Mouse (Mus musculus) embryonic facial prominence, embryonic 14.5 days (tissue): ENCODE data around the gene Stac2. TPM values are rescaled to one million over a fixed set of nuclear protein-coding genes. Genes with fewer than 3 reads are reported as not detected.

ENCODE experiments used
- ATAC-seq: fragments of 200-750 bp; cut with Nextera tagmentation; 2 replicates; pipeline ENCODE4 v1.8.0; 2017; ENCODE audit warnings: low read depth, moderate number of reproducible peaks, moderate TSS enrichment
- DNase-seq: peaks from one replicate; pipeline ENCODE4 v3.0.0-alpha.2; 2015; ENCODE audit warnings: low spot score
- H3K27ac ChIP-seq: fragments of 300-500 bp; sonication (generic); replicated peaks from 2 replicates; pipeline ENCODE4 v1.5.1; 2014; ENCODE audit warnings: low read depth, mild to moderate bottlenecking, low read length, moderate library complexity
- H3K27me3 ChIP-seq: fragments of 300-500 bp; sonication (generic); replicated peaks from 2 replicates; pipeline ENCODE4 v1.6.1; 2014; ENCODE audit warnings: low read length; ENCODE audit not compliant: control insufficient read depth, insufficient read depth
- H3K36me3 ChIP-seq: fragments of 300-500 bp; sonication (generic); 2 replicates; pipeline ENCODE4 v1.6.1; 2014; ENCODE audit warnings: low read length, mixed read lengths; ENCODE audit not compliant: control insufficient read depth, insufficient read depth
- H3K4me1 ChIP-seq: fragments of 300-500 bp; sonication (generic); 2 replicates; pipeline ENCODE4 v1.6.1; 2014; ENCODE audit warnings: antibody characterized with exemption, low read length; ENCODE audit not compliant: control insufficient read depth, insufficient read depth
- H3K4me2 ChIP-seq: fragments of 300-500 bp; sonication (generic); 2 replicates; pipeline ENCODE4 v1.6.1; 2014; ENCODE audit warnings: low read depth, mild to moderate bottlenecking, low read length, moderate library complexity, mixed read lengths
- H3K4me3 ChIP-seq: fragments of 300-500 bp; sonication (generic); 2 replicates; pipeline ENCODE4 v1.5.1; 2014; ENCODE audit warnings: low read depth, mild to moderate bottlenecking, low read length
- H3K9ac ChIP-seq: fragments of 300-500 bp; sonication (generic); 2 replicates; pipeline ENCODE4 v1.6.1; 2014; ENCODE audit warnings: low read depth, mild to moderate bottlenecking, low read length, moderate library complexity, mixed read lengths
- H3K9me3 ChIP-seq: fragments of 300-500 bp; sonication (generic); 2 replicates; pipeline ENCODE4 v1.6.1; 2016; ENCODE audit warnings: low read length; ENCODE audit not compliant: control insufficient read depth
- WGBS: fragments of 180-500 bp; shearing (Covaris S2); extraction: QIAGEN DNeasy Blood & Tissue Kit; methylation state at CpG from one replicate; pipeline ENCODE4 v1.1.7; 2014; 5-methylcytosine and 5-hydroxymethylcytosine counted together
- polyA plus RNA-seq: library from polyadenylated mRNA; unstranded; fragments of >200 nt; fragmentation: Nextera tagmentation; extraction: Ambion mirVana; gene quantifications from 2 replicates; pipeline ENCODE4 v1.2.1, GENCODE M21; 2014

The Stac2 gene
- polyA plus RNA-seq, 1 experiment from 2014 or later = 0.54 TPM

DNA sequence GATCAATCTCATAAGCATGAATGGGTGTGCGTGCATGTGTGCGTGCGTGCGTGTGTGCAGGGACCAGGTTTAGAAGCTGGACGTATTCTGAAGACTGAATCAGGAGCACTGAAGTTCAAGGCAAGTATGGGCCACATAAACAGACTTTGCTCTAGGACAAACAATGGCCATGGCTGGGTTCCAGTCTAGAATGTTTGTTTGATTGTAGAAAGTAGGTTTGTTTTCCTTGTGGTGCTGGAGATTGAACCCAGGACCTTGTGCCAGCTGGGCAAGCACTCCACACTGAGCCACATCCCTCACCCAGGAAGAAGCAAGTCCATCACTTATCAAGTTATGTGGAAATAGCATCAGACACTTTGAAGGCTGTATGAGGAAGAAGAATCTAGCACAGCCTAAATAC, 37.1 kb downstream of the Stac2 start:
- H3K27me3 ChIP-seq = no peaks in the 10 kb centered on the region
- peaks cover 58% of the 10 kb centered on the region for H3K36me3 ChIP-seq
- H3K9me3 ChIP-seq = no peaks in the 10 kb centered on the region
- no peak overlapping the region for H3K4me3 ChIP-seq
- H3K4me2 ChIP-seq = no peak overlapping the region
- WGBS = 86% methylated on average over 5 of the region's 5 CpGs
- ATAC-seq (no peak), DNase-seq (no peak)
- H3K27ac ChIP-seq = no peak overlapping the region
- H3K4me1 ChIP-seq = peaks cover 18% of the 10 kb centered on the region
- H3K9ac ChIP-seq = no peak overlapping the region

DNA sequence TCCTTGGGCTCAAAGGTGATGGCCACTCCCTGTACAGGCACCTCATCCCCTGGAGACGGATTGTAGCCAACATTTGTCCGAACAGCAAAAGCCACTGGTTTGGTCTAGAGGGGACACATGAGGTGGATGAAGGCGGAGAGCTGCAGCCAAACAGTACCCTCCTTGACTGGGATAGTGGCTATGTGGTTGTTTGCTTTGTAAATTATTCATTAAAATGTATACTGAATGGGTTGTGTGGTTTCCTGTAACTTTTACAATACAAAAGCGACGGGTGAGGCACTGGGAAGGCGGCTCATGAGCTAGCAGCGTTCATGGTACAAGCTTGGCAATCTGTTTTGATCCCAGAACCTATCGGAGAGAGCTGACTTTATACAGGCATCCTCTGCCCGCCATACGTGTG, 40.4 kb downstream of the Stac2 start:
- ATAC-seq = no peak
- H3K36me3 ChIP-seq = peaks cover 82% of the 10 kb centered on the region
- no peak for DNase-seq
- no peak overlapping the region for H3K4me2 ChIP-seq
- no peaks in the 10 kb centered on the region for H3K4me1 ChIP-seq
- 82% methylated on average over 10 of the region's 10 CpGs for WGBS
- no peak overlapping the region for H3K4me3 ChIP-seq
- no peak overlapping the region for H3K27ac ChIP-seq
- no peaks in the 10 kb centered on the region for H3K9me3 ChIP-seq
- no peak overlapping the region for H3K9ac ChIP-seq
- no peaks in the 10 kb centered on the region for H3K27me3 ChIP-seq

DNA sequence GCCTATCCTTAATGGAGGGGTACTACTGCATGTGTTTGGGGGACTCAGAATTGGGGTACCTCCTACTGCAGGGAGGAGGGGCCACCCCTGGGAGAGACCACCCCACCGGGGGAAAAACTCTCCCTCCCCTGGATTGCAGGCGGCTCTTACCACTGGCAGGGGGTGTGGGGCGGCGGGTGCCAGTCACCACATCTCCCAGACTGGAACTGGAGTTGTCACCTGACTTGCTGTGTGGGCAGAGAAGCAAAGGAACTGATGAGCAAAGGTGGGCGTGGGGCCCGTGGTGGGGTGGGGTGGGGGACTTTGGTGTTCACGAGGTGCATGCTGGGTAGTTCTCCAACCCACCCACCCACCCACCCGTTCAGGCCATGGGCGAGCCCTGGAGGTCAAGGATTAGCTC, 41.5 kb downstream of the Stac2 start:
- Histone ChIP-seq H3K4me2 (no peak overlapping the region), H3K4me1 (no peaks in the 10 kb centered on the region), H3K36me3 (peaks cover 82% of the 10 kb centered on the region), H3K9me3 (no peaks in the 10 kb centered on the region), H3K27me3 (no peaks in the 10 kb centered on the region), H3K4me3 (no peak overlapping the region), H3K9ac (no peak overlapping the region), H3K27ac (no peak overlapping the region)
- ATAC-seq (no peak), DNase-seq (no peak)
- 55% methylated on average over 3 of the region's 9 CpGs for WGBS

DNA sequence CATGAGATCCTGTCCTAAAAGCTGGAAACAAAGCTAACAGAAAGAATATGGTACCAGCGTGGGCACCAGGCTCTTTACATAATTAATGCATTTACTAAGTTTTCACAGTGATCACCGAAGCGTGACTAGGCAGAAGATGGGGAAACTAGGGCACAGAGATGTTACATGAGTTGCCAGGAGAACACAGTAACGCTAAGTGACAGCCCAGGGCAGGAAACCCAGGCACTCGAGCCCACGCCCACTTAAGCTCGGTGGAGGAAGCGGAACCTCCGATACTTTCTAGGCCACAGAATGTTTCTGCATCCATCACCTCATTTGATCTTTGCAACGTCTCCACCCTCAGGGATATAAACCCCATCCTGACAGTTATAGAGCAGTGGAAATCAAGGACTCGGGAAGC, 45.2 kb downstream of the Stac2 start:
- WGBS = 79% methylated on average over 11 of the region's 11 CpGs
- Histone ChIP-seq H3K9me3 (no peaks in the 10 kb centered on the region), H3K27me3 (no peaks in the 10 kb centered on the region)

DNA sequence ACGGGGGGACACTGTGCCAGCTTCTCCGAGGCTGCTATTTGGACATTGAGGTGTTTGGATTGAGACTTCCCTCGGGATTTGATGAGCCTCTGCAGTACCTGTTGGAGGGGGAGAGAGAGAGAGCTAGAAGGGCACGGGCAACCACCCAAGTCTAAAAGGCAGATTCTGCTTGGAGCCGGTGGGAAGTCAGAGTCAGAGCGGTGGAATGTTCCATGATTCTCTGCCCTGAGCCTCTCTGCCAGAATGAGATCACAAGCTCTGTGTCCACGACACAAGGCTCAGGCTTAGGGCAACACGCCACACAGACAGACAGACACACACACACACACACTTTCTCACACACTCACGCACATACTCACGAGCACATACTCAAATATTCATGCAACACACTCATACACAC, 47.6 kb downstream of the Stac2 start:
- ATAC-seq (no peak), DNase-seq (no peak)
- no peaks in the 10 kb centered on the region for H3K27me3 ChIP-seq
- WGBS = 82% methylated on average over 10 of the region's 10 CpGs
- H3K27ac ChIP-seq = no peak overlapping the region
- peaks cover 72% of the 10 kb centered on the region for H3K36me3 ChIP-seq
- no peaks in the 10 kb centered on the region for H3K9me3 ChIP-seq
- H3K4me2 ChIP-seq = no peak overlapping the region
- H3K9ac ChIP-seq = no peak overlapping the region
- no peak overlapping the region for H3K4me3 ChIP-seq
- H3K4me1 ChIP-seq = 0 out of 2 replicates have a peak, but pooled peaks cover 7% of the 10 kb centered on the region

More for the DNA sequence above, 45.2 kb downstream of the Stac2 start:
- H3K4me3 ChIP-seq = no peak overlapping the region
- no peak for ATAC-seq
- no peak overlapping the region for H3K4me2 ChIP-seq
- peaks cover 80% of the 10 kb centered on the region for H3K36me3 ChIP-seq
- H3K9ac ChIP-seq = no peak overlapping the region
- no peak for DNase-seq
- H3K4me1 ChIP-seq = 0 out of 2 replicates have a peak, but pooled peaks cover 3% of the 10 kb centered on the region
- H3K27ac ChIP-seq = no peak overlapping the region

DNA sequence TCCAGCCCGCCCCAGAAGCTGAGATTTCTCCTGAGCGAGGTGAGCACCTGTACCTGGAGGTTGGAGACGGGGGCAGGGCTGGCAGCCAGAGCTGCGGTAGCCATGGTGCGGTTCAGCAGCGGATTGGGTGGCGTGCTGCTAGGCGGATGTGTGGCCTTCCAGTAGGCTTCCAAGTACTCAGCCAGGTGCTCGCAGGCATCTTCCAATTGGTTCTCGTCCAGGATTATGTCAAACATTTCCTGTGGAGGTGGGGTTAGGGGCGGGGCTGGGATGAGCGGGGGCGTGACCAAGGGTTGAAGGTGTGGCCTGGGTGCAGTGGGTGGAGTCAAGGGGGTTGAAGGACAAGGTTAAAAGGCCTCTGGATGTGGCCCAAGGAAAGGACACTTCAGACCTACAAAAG, 48.2 kb downstream of the Stac2 start:
- peaks cover 67% of the 10 kb centered on the region for H3K36me3 ChIP-seq
- H3K4me1 ChIP-seq = 0 out of 2 replicates have a peak, but pooled peaks cover 7% of the 10 kb centered on the region
- WGBS = 43% methylated on average over 13 of the region's 13 CpGs
- no peaks in the 10 kb centered on the region for H3K9me3 ChIP-seq
- no peaks in the 10 kb centered on the region for H3K27me3 ChIP-seq
- DNase-seq (no peak), ATAC-seq (no peak)
- no peak overlapping the region for H3K9ac ChIP-seq
- H3K27ac ChIP-seq = no peak overlapping the region
- no peak overlapping the region for H3K4me2 ChIP-seq
- no peak overlapping the region for H3K4me3 ChIP-seq

DNA sequence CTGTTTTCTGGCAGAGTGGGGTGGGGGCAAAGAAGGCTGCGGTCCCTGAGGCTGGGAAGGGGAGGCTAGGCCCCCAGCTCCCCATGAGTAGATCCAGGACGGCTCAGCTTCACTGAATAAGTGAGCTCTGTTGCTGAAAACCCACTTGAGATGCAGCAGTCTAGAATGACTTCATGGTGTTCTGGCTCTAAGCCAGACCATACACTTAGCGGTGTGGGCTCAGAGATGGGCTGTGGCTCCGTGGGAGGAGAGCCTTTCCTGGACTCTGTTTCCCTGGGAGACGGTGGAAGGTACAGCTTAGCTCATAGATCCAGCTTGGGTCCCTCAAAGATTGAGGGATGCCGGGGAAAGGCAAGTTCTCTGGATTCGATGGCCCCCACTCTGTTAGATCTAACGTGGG, 49.1 kb downstream of the Stac2 start:
- no peak for ATAC-seq
- DNase-seq = peak; percentile 71
- 0 out of 2 replicates have a peak, but pooled peaks cover 7% of the 10 kb centered on the region for H3K4me1 ChIP-seq
- H3K4me2 ChIP-seq = no peak overlapping the region
- peaks cover 58% of the 10 kb centered on the region for H3K36me3 ChIP-seq
- 0 out of 2 replicates have a peak overlapping the region, but pooled peaks have one; percentile 39 for H3K27ac ChIP-seq
- H3K27me3 ChIP-seq = no peaks in the 10 kb centered on the region
- H3K9me3 ChIP-seq = no peaks in the 10 kb centered on the region
- no peak overlapping the region; the same call in 1 of the 2 replicates for H3K9ac ChIP-seq
- WGBS = 64% methylated on average over 8 of the region's 8 CpGs
- H3K4me3 ChIP-seq = no peak overlapping the region

DNA sequence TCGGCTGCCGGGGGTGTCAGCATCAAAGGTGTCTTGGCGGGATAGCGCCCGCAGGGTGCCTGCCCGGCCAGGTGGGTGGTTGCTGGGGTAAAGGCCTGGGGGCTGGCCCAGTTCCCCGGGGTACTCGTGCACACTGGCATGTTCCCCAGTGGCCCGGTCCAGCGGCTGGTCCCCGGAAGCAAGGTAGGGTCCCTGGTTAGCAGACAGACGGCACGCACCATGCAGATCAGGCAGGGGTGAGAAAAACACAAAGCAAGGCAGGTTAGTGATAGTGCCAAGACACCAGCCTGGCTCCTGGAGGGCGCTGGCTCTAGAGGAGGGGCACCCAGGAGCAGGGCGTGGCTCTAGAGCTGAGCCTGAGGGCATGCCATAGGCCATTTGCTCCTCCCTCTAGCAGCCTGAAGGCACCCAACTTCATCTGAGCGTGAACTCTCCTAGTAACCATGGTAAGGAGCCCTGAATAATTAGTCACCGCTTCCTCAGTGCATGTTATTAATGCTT, 50.0 kb downstream of the Stac2 start:
- no peak overlapping the region for H3K4me3 ChIP-seq
- H3K9me3 ChIP-seq = no peaks in the 10 kb centered on the region
- whole genome bisulfite sequencing = 40% methylated on average over 16 of the region's 17 CpGs
- no peaks in the 10 kb centered on the region for H3K27me3 ChIP-seq
- DNase-seq (no peak), ATAC-seq (no peak)
- 0 out of 2 replicates have a peak, but pooled peaks cover 7% of the 10 kb centered on the region for H3K4me1 ChIP-seq
- 0 out of 2 replicates have a peak overlapping the region, but pooled peaks have one; percentile 3 for H3K9ac ChIP-seq
- no peak overlapping the region for H3K4me2 ChIP-seq
- H3K36me3 ChIP-seq = peaks cover 49% of the 10 kb centered on the region
- no peak overlapping the region for H3K27ac ChIP-seq

DNA sequence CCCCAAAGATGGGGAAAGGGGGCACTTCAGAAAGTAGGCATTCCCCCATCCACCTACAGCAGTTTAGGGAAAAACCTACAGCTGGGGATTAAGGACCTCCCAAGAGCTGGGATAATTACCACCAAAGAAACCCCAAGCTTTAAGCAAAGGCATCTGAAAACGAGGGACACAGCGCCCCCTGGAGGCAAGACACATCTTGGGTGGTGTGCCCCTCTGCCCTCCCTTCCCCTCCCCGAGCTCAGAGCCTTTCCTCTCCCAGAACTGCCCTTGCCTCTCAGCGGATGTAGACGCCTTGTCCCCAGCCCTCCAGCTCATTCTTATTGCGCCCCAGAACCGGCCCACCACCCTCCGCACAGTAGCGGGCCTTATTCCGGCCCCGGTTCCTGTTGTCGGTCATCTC, 50.6 kb downstream of the Stac2 start:
- 25% methylated on average over 10 of the region's 12 CpGs for WGBS
- no peaks in the 10 kb centered on the region for H3K9me3 ChIP-seq
- DNase-seq (peak; percentile 77), ATAC-seq (peak; percentile 34; the same call in 1 of the 2 replicates)
- 0 out of 2 replicates have a peak overlapping the region, but pooled peaks have one; percentile 3 for H3K9ac ChIP-seq
- 0 out of 2 replicates have a peak, but pooled peaks cover 7% of the 10 kb centered on the region for H3K4me1 ChIP-seq
- no peak overlapping the region for H3K4me2 ChIP-seq
- H3K27me3 ChIP-seq = no peaks in the 10 kb centered on the region
- H3K27ac ChIP-seq = no peak overlapping the region
- H3K36me3 ChIP-seq = peaks cover 43% of the 10 kb centered on the region
- no peak overlapping the region for H3K4me3 ChIP-seq
